Mouse (Mus musculus) layer of hippocampus, adult 11-12 months (tissue): ENCODE results near the gene Man2a2.
A peak's percentile ranks its signal among the peaks of the same experiment; 100 is the strongest.

ENCODE experiments used
- DNase-seq: peaks from one replicate; pipeline ENCODE4 v3.0.0; 2022; ENCODE audit warnings: low spot score

Man2a2 gene

DNA sequence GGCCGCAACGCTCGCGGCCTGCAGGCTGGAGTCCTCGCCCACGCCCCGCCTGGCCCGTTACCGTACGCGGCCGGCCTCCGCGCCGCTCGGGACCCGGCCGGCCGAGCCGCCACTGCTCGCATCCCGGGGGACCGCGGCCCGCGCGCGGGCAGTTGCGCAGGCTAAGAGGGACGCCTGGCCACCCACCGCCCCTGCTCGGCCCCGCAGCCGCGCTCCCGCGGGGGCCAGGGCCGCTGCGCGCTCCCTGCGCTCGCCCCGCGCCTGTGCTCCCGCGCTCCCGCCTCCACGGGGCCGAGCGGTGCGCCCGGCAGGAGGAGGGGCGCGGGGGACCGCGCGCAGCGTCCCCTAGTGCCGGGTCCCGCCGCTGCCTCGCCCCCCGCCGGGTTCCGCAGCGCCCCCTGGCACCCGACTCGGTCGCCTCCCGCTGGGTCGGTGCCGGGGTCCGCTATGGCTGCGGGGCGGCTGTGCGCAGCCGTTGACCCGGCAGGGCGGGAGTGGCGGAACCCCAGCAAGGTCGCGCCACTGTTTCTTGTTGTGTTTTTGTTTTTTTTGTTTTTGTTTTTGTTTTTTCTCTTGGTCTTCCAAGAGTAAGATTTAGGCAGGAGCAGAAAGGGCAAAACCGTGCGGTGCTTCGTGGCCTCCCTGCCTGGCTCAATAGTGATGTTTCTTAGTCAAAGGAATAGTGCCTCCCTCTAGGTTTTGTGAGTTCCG lies at the start of gene Man2a2:
TSS of gene Man2a2 (minus strand) at position 335 of the 711 bp plus-strand sequence.
- peak; percentile 74 for DNase-seq

- no peak for DNase-seq
These were observed 49.4 kb upstream of the Man2a2 start for GRCm38 (mm10) chr7:80420586-80420985.

DNA sequence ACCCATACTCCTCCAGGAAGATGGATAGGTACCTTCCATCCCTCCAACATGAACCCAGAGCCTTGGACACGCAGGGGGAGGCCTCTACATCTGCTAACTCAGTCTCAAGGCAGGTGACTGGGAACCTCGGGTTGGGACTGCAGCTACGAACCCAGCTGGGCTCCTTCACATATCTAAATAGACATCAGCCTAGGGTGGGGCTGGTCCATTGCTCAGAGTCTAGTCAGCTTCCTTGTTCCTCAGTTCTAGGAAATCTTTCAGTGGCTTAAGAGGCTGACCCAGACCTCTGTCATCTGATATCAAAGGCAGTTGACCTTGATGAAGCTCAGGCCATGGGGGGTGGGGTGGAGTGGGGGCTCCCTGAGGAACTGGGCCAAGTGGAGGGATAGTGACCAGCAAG lies 48.1 kb upstream of the Man2a2 start:
- DNase-seq: no peak

DNA sequence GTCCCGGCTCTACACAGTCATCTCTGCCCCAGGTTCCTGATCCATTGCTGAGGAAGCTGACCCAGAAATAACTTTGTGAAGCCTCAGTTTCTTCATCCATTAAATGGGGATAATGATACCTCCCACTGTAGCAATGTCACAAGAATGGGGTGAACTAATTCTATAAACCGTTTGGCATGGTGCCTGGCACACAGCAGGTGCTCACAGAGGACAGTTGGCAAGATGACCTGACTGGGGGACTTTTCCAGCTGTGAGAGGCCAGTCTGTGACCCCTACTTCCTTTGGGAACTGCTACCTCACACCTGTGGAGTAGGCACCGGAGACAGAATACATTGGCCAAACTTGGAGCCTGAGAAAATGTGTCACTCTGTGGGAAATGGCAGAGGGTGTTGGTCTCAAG lies 46.9 kb upstream of the Man2a2 start:
- no peak for DNase-seq

DNA sequence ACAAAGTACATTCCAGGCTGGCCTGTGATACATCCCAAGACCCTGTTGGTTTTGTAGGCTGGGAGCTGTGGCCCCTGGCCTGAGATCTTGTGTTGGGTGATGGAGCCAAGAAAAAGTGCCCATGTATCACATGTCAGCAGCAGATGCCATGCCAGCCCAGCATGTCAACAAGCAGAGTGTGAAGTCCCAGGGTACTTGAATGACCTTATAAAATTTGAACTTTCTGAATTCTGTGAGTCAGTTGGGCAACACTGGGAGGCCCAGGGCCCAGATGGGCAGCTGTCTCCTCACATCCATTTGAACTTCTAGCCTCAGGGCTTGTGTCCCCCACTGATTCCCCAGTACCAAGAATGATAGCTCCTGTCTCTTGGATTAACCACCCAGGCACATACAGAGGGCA lies 46.4 kb upstream of the Man2a2 start:
- no peak for DNase-seq

GRCm38 (mm10) chr7:80416969-80417368 lies 45.8 kb upstream of the Man2a2 start:
- no peak for DNase-seq

GRCm38 (mm10) chr7:80414303-80414855 lies 43.2 kb upstream of the Man2a2 start:
- no peak for DNase-seq

DNA sequence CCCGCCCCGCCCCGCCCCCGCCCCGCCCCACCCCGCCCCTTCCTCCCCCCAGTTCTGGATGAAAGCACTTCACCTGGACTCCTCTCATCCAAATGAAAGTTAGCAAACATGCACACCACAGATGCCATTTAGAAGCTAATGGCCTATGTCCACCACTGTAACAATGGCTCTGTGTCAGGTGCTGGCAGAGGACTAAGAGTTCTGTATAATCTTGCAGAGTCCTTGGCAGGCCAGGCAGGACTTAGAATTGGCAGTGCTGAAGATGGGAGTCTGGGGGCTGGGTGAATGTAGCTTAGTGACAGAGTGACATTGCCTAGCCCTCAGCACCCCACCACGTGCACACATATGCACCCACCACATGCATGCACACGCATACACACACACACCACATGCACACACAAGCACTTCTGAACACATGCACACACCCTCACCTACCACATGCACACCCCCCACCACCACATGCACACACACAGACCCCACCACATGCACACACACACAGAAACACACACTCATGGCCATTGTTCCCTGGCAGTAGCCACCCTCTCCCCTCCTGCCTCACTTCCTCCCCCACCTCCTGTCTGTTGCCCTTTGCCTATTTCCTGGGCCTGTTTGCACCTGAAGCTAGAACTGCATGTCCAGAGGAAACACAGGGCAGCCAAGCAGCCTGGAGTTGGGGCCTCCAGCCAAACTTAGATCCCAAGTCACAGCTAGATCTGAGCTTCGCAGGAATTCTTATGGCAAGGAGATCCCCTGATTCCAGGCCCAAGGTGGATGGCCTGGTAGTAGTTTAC lies 42.5 kb upstream of the Man2a2 start:
- DNase-seq: no peak

DNA sequence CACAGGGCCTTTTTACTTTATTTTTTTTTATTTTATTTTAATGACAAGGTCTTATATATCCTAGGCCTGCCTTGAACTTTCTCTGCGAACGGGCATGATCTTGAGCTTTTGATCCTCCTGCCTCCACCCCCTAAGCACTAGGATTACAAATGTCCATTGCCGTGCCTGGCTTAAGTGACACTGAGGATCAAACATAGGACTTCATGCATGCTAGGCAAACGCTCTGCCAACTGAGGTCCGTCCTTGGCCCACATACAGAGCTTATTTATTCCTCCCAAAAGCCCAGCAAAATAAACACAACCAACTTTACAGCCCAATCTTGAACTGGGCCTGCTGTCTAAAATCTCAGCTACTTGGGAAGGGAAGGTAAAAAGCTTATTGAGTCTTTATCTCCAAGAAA lies 41.6 kb upstream of the Man2a2 start:
- DNase-seq: no peak

GRCm38 (mm10) chr7:80412279-80412678 lies 41.1 kb upstream of the Man2a2 start:
- DNase-seq: peak; percentile 77

DNA sequence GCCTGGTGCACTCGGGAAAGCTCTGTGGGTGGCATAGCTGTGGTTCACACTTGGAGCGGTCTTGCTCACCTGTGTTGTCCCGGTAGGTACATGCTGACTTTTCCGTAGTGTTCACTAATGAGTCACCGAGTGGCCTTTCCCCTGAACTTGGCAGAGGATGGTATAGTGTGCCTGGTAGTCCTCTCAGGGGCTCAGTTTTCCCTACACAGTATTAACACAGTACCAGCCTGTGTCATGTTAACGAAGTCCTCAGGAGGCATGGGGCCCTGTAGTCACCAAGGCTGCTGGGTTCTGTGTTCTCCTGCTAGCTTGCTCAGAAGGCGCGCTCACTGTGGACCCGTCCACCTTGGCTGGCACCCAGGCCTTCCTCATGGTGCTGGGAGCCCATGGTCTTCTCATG lies 39.2 kb upstream of the Man2a2 start:
- DNase-seq: no peak

GRCm38 (mm10) chr7:80407712-80408111 lies 36.5 kb upstream of the Man2a2 start:
- DNase-seq: no peak

DNA sequence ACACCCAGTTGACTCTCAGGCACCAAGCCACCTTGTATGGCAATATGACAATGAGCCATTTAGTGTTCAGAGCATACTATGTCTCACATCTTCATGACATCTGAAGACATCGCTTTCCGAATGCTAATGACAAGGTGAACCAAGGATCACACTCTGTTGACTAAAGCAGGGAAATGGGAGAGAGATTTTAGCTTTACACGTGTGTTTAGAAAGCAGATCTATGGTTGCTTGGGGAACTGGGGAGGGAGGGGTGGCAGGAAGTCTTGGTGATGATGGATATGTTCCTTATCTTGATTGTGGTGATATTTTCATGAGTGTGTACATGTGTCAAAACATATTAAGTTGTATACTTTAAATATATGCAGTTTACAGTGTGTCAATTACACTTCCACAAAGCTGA lies 35.0 kb upstream of the Man2a2 start:
- no peak for DNase-seq

DNA sequence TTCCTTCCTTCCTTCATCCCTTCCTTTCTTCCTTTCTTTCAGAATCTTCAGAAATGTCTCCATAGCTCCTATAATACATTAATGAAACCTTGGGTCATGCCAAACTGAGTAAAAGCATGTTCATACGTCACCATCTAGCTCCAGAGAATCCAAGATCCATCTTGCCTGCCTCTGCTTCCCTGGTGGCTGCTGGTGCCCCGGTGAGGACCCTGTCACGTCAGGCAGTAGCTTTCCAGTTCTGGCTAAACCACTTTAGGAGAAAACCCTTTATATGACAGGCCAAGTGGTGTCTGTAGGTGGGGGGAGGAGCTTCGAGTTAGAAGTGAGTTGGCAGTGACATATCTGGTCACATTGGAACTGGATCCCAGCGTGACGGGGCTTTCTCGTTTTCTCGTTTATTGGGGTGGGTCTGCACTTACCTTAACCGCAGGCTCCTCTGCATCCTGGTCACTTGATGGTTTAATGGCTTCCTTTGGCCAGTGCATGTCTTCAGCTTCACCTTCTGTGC lies 34.1 kb upstream of the Man2a2 start, which contains the start of gene Furin:
TSS of gene Furin (minus strand) at position 249 of the 508 bp plus-strand sequence.
- no peak for DNase-seq

DNA sequence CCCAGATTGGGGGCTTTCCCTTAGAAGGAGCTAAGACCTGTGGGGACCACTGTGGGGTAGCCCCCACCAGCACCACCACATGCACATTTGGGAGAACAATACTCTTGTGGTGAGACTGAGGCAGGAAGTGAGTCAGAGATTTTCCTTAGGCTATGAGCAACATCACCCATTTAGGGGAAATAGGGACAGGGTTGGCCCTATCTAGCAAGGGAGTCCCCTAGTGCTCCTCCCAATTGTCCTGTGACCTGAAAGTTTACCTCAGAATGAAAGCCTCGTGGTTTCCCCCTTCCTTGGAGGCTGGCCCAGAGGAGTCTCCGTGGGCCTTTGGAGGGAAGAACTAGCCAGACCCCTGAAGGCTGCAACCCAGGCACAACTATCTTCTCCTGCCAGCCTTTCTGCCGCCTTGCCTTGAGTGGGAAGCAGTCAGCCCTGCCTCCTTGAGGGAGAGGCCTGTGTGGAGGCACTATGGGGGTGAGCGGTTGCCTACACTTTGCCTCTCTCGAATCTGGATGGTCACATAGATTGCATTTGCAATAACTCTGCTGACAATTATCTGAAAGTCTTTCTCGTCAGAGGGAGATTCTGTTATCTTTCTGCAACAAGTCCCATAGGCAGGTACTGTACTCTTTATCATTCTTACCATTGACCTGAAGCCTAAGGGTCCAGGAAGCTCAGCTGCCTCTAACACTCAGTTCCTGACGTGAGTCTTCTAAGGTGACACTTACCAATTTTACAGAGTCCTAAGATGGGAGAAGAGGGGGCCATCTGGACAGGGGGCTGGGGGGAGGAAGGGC lies 33.1 kb upstream of the Man2a2 start:
- DNase-seq: no peak

DNA sequence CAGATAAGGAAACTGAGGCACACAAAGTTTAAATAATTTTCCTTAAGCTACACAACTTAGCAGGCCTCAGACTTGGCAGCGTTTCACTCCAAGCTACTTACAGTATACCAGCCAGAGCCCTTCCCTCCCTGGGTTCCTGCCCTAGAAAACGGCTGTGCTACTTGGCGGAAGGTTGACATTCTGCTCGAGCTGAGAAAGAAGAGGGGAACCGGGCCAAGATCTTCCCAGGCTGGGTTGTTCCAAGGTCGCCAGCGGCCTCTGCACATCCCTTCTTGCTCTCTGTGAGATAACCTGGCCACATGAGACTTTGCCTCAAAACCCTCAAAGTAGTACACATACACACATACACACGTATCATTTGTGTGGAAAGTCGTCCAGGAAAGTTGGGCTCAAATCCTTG lies 32.4 kb upstream of the Man2a2 start:
- DNase-seq: peak; percentile 53

DNA sequence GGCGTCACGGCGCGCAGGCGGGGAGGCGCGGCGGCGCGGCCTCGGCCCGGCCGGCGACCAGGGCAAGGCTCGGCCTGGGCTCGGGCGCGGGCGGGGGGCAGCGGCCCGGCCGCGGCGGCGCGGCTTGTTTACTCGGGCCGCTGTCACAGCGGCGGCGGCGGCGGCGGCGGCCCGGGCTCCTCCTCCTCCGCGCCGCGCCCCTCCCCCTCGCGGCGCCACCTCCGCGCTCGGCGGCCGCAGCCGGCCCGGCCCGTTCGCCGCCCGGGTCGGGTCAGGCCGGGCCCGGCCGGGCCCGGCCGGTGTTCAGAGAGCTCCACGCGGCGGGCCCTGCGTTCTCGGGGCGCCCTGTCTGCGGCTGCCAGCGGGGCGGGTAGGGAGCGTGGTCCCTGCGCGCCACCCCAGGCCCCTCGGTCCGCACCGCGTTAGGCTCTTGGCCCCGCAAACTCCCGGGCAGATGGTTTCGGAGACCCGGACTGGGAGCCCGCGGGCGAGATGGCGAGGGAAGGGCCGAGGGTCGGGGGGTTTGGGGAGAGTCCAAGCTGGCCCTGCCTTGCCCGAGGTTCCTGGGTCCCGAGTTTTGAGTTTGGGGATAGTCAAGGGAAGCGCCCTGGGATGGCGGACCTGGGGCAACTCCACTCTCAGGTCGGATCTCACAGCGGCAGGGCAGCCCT lies 31.6 kb upstream of the Man2a2 start:
- peak; percentile 55 for DNase-seq

GRCm38 (mm10) chr7:80401860-80402641 lies 30.9 kb upstream of the Man2a2 start:
- no peak for DNase-seq

- no peak for DNase-seq
These were observed 30.1 kb upstream of the Man2a2 start for GRCm38 (mm10) chr7:80401041-80401859.

DNA sequence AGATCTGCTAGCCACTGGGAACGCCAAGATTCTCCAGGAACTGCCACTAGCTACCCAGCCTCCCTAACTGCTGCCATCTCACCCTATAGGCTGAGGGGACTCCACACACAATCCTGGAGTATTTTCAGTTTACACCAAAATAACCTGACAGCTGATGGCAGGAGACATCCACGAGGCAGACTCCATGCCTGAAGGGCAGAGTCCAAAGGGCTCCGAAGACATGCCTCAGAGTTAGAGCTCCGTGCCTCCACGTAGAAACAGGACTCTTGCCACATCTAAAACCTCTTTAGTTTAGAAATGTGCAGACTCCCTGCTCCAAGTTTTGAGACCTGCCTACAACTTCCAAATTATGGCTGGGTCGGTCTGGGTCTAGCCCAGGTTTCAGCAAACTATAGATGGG lies 29.4 kb upstream of the Man2a2 start:
- no peak for DNase-seq
